Mouse (Mus musculus) CH12.LX (cell line): ENCODE results near the gene Phlda1. TPM values are rescaled to one million over a fixed set of nuclear protein-coding genes. Genes with fewer than 3 reads are reported as not detected.

ENCODE experiments used
- DNase-seq: peaks from one replicate; pipeline ENCODE4 v3.0.0-alpha.2; 2013; ENCODE audit errors: extremely low read depth
- H3K27ac ChIP-seq: 2 replicates; pipeline ENCODE4 v1.5.1; 2012; ENCODE audit warnings: low read depth, mild to moderate bottlenecking, control low read depth, moderate library complexity; ENCODE audit not compliant: insufficient read depth
- H3K27me3 ChIP-seq: replicated peaks from 2 replicates; pipeline ENCODE3; 2012; ENCODE audit warnings: inconsistent platforms
- H3K36me3 ChIP-seq, 2 experiments: replicated peaks in 1 of 2; 2 replicates each; pipeline versions ENCODE3 to v1.6.1; 2012; ENCODE audit warnings: inconsistent platforms in 1 of 2, low read length in 1 of 2, mild to moderate bottlenecking in 1 of 2, mixed read lengths in 1 of 2, moderate library complexity in 1 of 2; ENCODE audit not compliant: control insufficient read depth in 1 of 2, insufficient read depth in 1 of 2
- H3K4me1 ChIP-seq, 2 experiments: 2 replicates each; pipeline ENCODE4 v1.6.1; 2012; ENCODE audit warnings: inconsistent platforms in 1 of 2, moderate library complexity in 1 of 2; ENCODE audit not compliant: insufficient read depth in 2 of 2, control insufficient read depth in 1 of 2
- H3K4me2 ChIP-seq: 2 replicates; pipeline ENCODE4 v1.6.1; 2012; ENCODE audit warnings: low read depth, mild to moderate bottlenecking, control low read depth; ENCODE audit not compliant: poor library complexity, insufficient read depth, severe bottlenecking
- H3K4me3 ChIP-seq, 3 experiments: fragments of 150-350 bp in 1 of 3; sonication (generic) in 1 of 3; replicated peaks in 1 of 3; 2 replicates each; pipeline versions ENCODE3 to v1.5.1; 2011 to 2012; ENCODE audit warnings: low read depth in 2 of 3, low read length in 2 of 3, mild to moderate bottlenecking in 2 of 3, moderate library complexity in 2 of 3, control low read depth in 1 of 3, improper control_type of control experiment in 1 of 3, inconsistent platforms in 1 of 3, mixed read lengths in 1 of 3; ENCODE audit not compliant: poor library complexity in 1 of 3
- H3K79me2 ChIP-seq: replicated peaks from 2 replicates; pipeline ENCODE4 v1.6.1; 2012; ENCODE audit warnings: mild to moderate bottlenecking, moderate library complexity; ENCODE audit not compliant: control insufficient read depth, poor library complexity, insufficient read depth, severe bottlenecking; ENCODE audit errors: extremely low read depth
- H3K9ac ChIP-seq: 2 replicates; pipeline ENCODE4 v1.6.1; 2012; ENCODE audit warnings: low read depth, mild to moderate bottlenecking, control low read depth, moderate library complexity; ENCODE audit not compliant: insufficient read depth
- H3K9me3 ChIP-seq: replicated peaks from 2 replicates; pipeline ENCODE3; 2012; ENCODE audit warnings: low read length, inconsistent platforms, mixed read lengths
- BHLHE40 ChIP-seq: IDR thresholded peaks from 2 replicates; pipeline ENCODE4 v1.6.1; 2011; ENCODE audit warnings: mild to moderate bottlenecking, low read depth, low read length, improper control_type of control experiment
- CHD1 ChIP-seq: IDR thresholded peaks from 2 replicates; pipeline ENCODE4 v1.6.1; 2012; ENCODE audit warnings: low read depth, low read length, improper control_type of control experiment, inconsistent platforms
- CHD2 ChIP-seq: IDR thresholded peaks from 2 replicates; pipeline ENCODE4 v1.6.1; 2011; ENCODE audit warnings: low read length, improper control_type of control experiment
- E2F4 ChIP-seq: IDR thresholded peaks from 2 replicates; pipeline ENCODE4 v1.6.1; 2011; ENCODE audit warnings: low read depth, low read length, improper control_type of control experiment; ENCODE audit not compliant: insufficient replicate concordance
- EP300 ChIP-seq: IDR thresholded peaks from 2 replicates; pipeline ENCODE4 v1.6.1; 2011; ENCODE audit warnings: low read length, improper control_type of control experiment
- ETS1 ChIP-seq: conservative IDR thresholded peaks from 2 replicates; pipeline ENCODE4 v1.6.1; 2012; ENCODE audit warnings: low read depth, mild to moderate bottlenecking, inconsistent platforms, low read length, improper control_type of control experiment, moderate library complexity
- GABPA ChIP-seq: IDR thresholded peaks from 2 replicates; pipeline ENCODE4 v1.6.1; 2012; ENCODE audit warnings: low read depth, low read length, improper control_type of control experiment, inconsistent platforms; ENCODE audit not compliant: insufficient replicate concordance
- IRF4 ChIP-seq: IDR thresholded peaks from 2 replicates; pipeline ENCODE4 v1.6.1; 2014; ENCODE audit warnings: low read depth, mild to moderate bottlenecking, inconsistent platforms, low read length, improper control_type of control experiment
- JUN ChIP-seq: IDR thresholded peaks from 2 replicates; pipeline ENCODE4 v1.6.1; 2011; ENCODE audit warnings: low read depth, mild to moderate bottlenecking, low read length, improper control_type of control experiment, moderate library complexity; ENCODE audit not compliant: insufficient read depth
- JUND ChIP-seq: conservative IDR thresholded peaks from 2 replicates; pipeline ENCODE4 v1.6.1; 2011; ENCODE audit warnings: low read depth, low read length, improper control_type of control experiment
- MAFK ChIP-seq: IDR thresholded peaks from 2 replicates; pipeline ENCODE4 v1.6.1; 2011; ENCODE audit warnings: low read length, improper control_type of control experiment; ENCODE audit not compliant: insufficient replicate concordance
- MAZ ChIP-seq: IDR thresholded peaks from 2 replicates; pipeline ENCODE4 v1.6.1; 2012; ENCODE audit warnings: low read depth, mild to moderate bottlenecking, inconsistent platforms, low read length, improper control_type of control experiment, moderate library complexity
- MEF2A ChIP-seq: IDR thresholded peaks from 2 replicates; pipeline ENCODE4 v1.6.1; 2014; ENCODE audit warnings: low read depth, mild to moderate bottlenecking, inconsistent platforms, low read length, improper control_type of control experiment, borderline replicate concordance
- MXI1 ChIP-seq: IDR thresholded peaks from 2 replicates; pipeline ENCODE4 v1.6.1; 2011; ENCODE audit warnings: mild to moderate bottlenecking, low read depth, low read length, improper control_type of control experiment
- MYC ChIP-seq: IDR thresholded peaks from 2 replicates; pipeline ENCODE4 v1.6.1; 2011; ENCODE audit warnings: low read depth, mild to moderate bottlenecking, improper control_type of control experiment, low read length
- NELFE ChIP-seq: IDR thresholded peaks from 2 replicates; pipeline ENCODE4 v1.6.1; 2011; ENCODE audit warnings: low read depth, low read length, improper control_type of control experiment
- NRF1 ChIP-seq: IDR thresholded peaks from 2 replicates; pipeline ENCODE4 v1.6.1; 2014; ENCODE audit warnings: low read depth, mild to moderate bottlenecking, inconsistent platforms, low read length, improper control_type of control experiment, moderate library complexity
- PAX5 ChIP-seq: IDR thresholded peaks from 2 replicates; pipeline ENCODE4 v1.6.1; 2012; ENCODE audit warnings: low read length, inconsistent platforms, mixed read lengths
- POLR2A ChIP-seq: IDR thresholded peaks from 2 replicates; pipeline ENCODE4 v1.6.1; 2011; ENCODE audit warnings: low read depth, mild to moderate bottlenecking, improper control_type of control experiment, low read length
- POLR2AphosphoS2 ChIP-seq: IDR thresholded peaks from 2 replicates; pipeline ENCODE4 v1.6.1; 2011; ENCODE audit warnings: low read depth, low read length, improper control_type of control experiment
- RAD21 ChIP-seq: IDR thresholded peaks from 2 replicates; pipeline ENCODE4 v1.6.1; 2011; ENCODE audit warnings: low read depth, mild to moderate bottlenecking, low read length, improper control_type of control experiment, moderate library complexity
- SIN3A ChIP-seq: IDR thresholded peaks from 2 replicates; pipeline ENCODE4 v1.6.1; 2012; ENCODE audit warnings: low read length, improper control_type of control experiment, inconsistent platforms
- SMC3 ChIP-seq: IDR thresholded peaks from 2 replicates; pipeline ENCODE4 v1.6.1; 2011; ENCODE audit warnings: low read depth, low read length, improper control_type of control experiment
- TBP ChIP-seq: conservative IDR thresholded peaks from 2 replicates; pipeline ENCODE4 v1.6.1; 2011; ENCODE audit warnings: low read depth, low read length, improper control_type of control experiment
- TCF12 ChIP-seq: IDR thresholded peaks from 2 replicates; pipeline ENCODE4 v1.6.1; 2014; ENCODE audit warnings: low read depth, mild to moderate bottlenecking, inconsistent platforms, low read length, improper control_type of control experiment
- UBTF ChIP-seq: IDR thresholded peaks from 2 replicates; pipeline ENCODE4 v1.6.1; 2012; ENCODE audit warnings: low read depth, mild to moderate bottlenecking, inconsistent platforms, low read length, improper control_type of control experiment, moderate library complexity
- USF1 ChIP-seq: IDR thresholded peaks from 2 replicates; pipeline ENCODE4 v1.6.1; 2014; ENCODE audit warnings: low read depth, mild to moderate bottlenecking, inconsistent platforms, low read length, improper control_type of control experiment
- ZMIZ1 ChIP-seq: IDR thresholded peaks from 2 replicates; pipeline ENCODE4 v1.6.1; 2012; ENCODE audit warnings: low read depth, mild to moderate bottlenecking, inconsistent platforms, low read length, improper control_type of control experiment
- ZNF384 ChIP-seq: IDR thresholded peaks from 2 replicates; pipeline ENCODE4 v1.6.1; 2012; ENCODE audit warnings: low read depth, low read length, improper control_type of control experiment, inconsistent platforms
- dilution Hi-C: fragments of 300-500 bp; cut with MboI; formaldehyde crosslinking; loops from 2 replicates; pipeline ENCODE4 v1.14.3; 2020; ENCODE audit warnings: low sequenced_read_pairs; ENCODE audit not compliant: extremely low pct_unique_long_range_greater_than_20kb, extremely low pct_ligation_motif_present
- in situ Hi-C: fragments of 300-500 bp; cut with MboI; formaldehyde crosslinking; loops from 3 replicates; pipeline ENCODE4 v1.14.3; 2019; ENCODE audit warnings: low sequenced_read_pairs, low pct_ligation_motif_present, low pct_unique_long_range_greater_than_20kb, mixed read lengths
- polyA plus RNA-seq: library from polyadenylated mRNA; unstranded; fragments of >175 nt; gene quantifications from 2 replicates; pipeline ENCODE4 v1.2.1, GENCODE M21; 2012; ENCODE audit warnings: low read depth; ENCODE audit not compliant: insufficient read length
- total RNA-seq, 2 experiments: library from RNA; depleted of rRNA; stranded (reverse); fragments of 300-350 nt in 1 of 2; fragments of >200 nt in 1 of 2; gene quantifications; 2 replicates each; pipeline ENCODE4 v1.2.3; 2012 to 2014

Phlda1 gene
- total and polyA plus RNA-seq, 3 experiments: 1.9 to 11.6 (median 2.1) TPM

DNA sequence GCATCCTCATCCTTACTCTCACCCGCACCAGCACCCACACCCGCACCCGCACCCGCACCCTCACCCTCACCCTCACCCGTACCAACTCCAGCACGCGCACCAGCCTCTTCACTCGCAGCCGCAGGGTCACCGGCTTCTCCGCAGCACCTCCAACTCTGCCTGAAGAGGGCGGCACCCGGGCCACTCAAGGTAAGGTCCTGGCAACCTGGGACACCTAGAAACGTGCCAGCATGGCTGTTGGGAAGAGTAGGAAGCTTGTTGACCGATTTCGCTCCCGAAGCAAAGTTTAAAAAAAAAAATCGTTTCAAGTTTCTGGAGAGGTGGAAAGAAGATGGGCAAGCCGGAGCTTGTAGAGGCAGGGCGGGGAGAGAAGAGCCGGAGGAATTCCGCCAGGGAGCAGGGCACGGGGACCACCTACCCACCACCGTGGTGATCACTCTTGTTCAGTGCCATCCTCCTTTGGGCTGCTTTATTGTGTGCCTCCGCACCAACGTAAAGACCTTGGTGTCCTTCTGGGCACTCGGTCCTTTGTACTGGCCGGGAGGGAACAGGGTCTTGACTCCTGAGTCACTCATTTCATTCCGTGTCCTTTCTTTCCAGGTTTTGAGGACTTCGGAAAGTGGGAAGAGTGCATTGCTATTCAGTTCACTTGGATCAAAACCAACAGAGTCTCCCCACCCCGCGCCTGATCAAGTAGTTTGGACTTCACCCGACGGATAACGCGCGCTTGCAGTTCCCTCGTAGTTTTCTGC lies 1.6 kb downstream of the Phlda1 start (continued):
- TF ChIP-seq SMC3: peak; percentile 71
- TF ChIP-seq MYC: no peak
- peak; percentile 78 for TF ChIP-seq MXI1
- peak; percentile 51 for TF ChIP-seq RAD21
- TF ChIP-seq CHD1: peak; percentile 94
- peak; percentile 12; the same call in 1 of the 2 replicates for TF ChIP-seq NELFE
- no peak for TF ChIP-seq GABPA
- no peak for TF ChIP-seq POLR2A
- no peak for TF ChIP-seq MEF2A
- no peak for TF ChIP-seq USF1

DNA sequence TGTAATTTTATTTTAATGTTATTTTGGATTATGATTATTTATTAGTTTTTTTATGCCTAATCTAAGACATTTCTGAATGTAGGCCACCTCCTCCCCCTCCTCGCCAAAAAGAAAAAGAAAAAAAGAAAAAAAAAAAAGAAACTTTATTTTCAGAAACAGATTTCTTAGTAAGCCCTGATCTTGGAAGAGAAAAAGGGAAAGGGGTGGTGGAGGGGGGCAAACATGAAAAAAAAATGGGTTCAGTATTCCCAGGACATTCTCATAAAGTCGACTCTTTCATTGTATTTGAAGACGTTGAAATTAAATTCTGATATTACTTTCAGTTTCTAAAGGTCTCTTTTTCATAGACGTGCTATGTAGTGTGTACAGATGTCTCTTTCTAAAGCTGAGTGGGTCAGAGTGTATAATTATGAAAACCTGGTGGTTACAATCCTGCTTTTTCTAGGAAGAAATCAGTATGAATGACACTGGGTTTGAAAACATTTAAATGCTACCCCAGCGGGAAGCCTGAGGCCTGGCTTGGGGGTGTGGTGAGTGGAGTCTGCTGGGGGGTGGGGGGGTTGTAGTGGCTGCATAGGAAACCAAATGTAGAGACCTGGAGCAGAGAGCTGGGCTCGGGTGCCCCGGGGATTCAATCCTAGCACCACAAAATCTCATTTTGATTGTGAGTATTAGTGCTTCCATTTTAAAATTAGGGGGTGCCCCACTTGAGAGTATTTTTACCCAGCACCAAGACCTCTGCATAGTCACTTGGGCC lies 2.4 kb downstream of the Phlda1 start:
- dilution Hi-C loops (no loop called here), in situ Hi-C loops (loop anchor here (10.0 to 25.0 kb wide), 3 partner anchors 129 to 416 kb away; no protein-coding TSS in a partner anchor)
- peak; percentile 74 for DNase-seq
- Histone ChIP-seq H3K9ac (peak overlapping the region; percentile 52), H3K4me1 (peaks cover 8 to 41% of the 10 kb centered on the region in 2 experiments; a peak in 3 of 4 replicates), H3K36me3 (no peaks in the 10 kb centered on the region), H3K27ac (no peak overlapping the region), H3K4me2 (peak overlapping the region; percentile 88), H3K27me3 (no peaks in the 10 kb centered on the region), H3K9me3 (no peaks in the 10 kb centered on the region), H3K79me2 (peaks cover 13% of the 10 kb centered on the region), H3K4me3 (peak overlapping the region; percentile 62 to 87 (median 82))
- TF ChIP-seq MEF2A (peak; percentile 88), NRF1 (no peak), JUND (no peak), EP300 (no peak), E2F4 (no peak), PAX5 (no peak), BHLHE40 (peak; percentile 39; the same call in 1 of the 2 replicates), UBTF (no peak), POLR2AphosphoS2 (no peak), MYC (no peak), NELFE (no peak), JUN (no peak), ZMIZ1 (no peak), ETS1 (0 out of 2 replicates have a peak, but pooled peaks have one; percentile 7), MXI1 (no peak), MAFK (no peak), SIN3A (no peak; the same call in 1 of the 2 replicates), MAZ (0 out of 2 replicates have a peak, but pooled peaks have one; percentile 39), TBP (no peak), CHD2 (no peak), CHD1 (0 out of 2 replicates have a peak, but pooled peaks have one; percentile 73), ZNF384 (peak; percentile 62), TCF12 (0 out of 2 replicates have a peak, but pooled peaks have one; percentile 20), IRF4 (no peak)
